Mouse (Mus musculus): ENCODE data around the gene Rnf145. TPM values are rescaled to one million over a fixed set of nuclear protein-coding genes. Genes with fewer than 3 reads are reported as not detected.

Rnf145 gene
- polyA plus RNA-seq, 1 experiment: 43.3 TPM

- H3K27ac ChIP-seq (ENCODE audit: insufficient read depth, low read depth, low read length): no peak overlapping the region
- no peak overlapping the region for H3K4me3 ChIP-seq (ENCODE audit: insufficient read depth, low read length)
- no peak for TF ChIP-seq POLR2A (IDR thresholded peaks at IDR 0.05; ENCODE audit: borderline replicate concordance, low read depth, low read length)
- TF ChIP-seq CTCF (IDR thresholded peaks at IDR 0.05; ENCODE audit: low read depth, low read length): no peak
- H3K4me1 ChIP-seq (ENCODE audit: control insufficient read depth, insufficient read depth, low read length): peaks cover 3% of the 10 kb centered on the region
These were observed 54.6 kb downstream of the Rnf145 start for GRCm38 (mm10) chr11:44573396-44573795.

DNA sequence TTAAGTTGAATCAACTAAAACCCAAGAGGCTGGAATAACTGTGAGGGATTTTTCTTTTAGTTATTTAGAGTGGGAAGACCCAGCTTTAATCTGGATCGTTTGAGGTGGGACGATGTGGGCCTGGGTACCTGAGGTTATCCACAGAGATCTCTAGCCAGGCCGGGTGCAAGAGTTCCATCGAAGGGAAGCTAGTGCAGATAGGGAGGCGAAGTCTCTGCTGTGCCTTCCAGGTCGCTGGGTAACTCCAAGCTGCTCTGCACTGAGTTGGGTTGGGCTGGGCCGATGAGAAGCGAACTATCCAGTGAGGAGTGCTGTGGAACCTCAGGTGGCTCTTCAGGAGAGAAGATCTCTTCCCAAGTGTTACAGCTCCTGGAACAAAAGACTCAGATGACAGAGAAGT is 55.6 kb downstream of the Rnf145 start:
- no peak for TF ChIP-seq POLR2A (IDR thresholded peaks at IDR 0.05; ENCODE audit: borderline replicate concordance, low read depth, low read length)
- TF ChIP-seq CTCF (IDR thresholded peaks at IDR 0.05; ENCODE audit: low read depth, low read length): no peak
- H3K27ac ChIP-seq (ENCODE audit: insufficient read depth, low read depth, low read length): no peak overlapping the region
- no peak overlapping the region for H3K4me3 ChIP-seq (ENCODE audit: insufficient read depth, low read length)
- H3K4me1 ChIP-seq (ENCODE audit: control insufficient read depth, insufficient read depth, low read length): peaks cover 3% of the 10 kb centered on the region

- Histone ChIP-seq H3K4me3 (ENCODE audit: insufficient read depth, low read length) (no peak overlapping the region), H3K27ac (ENCODE audit: insufficient read depth, low read depth, low read length) (no peak overlapping the region), H3K4me1 (ENCODE audit: control insufficient read depth, insufficient read depth, low read length) (peaks cover 3% of the 10 kb centered on the region)
- TF ChIP-seq POLR2A (IDR thresholded peaks at IDR 0.05; ENCODE audit: borderline replicate concordance, low read depth, low read length): no peak
These were observed 56.1 kb downstream of the Rnf145 start for GRCm38 (mm10) chr11:44574820-44575219.

GRCm38 (mm10) chr11:44577911-44578310 is 59.1 kb downstream of the Rnf145 start:
- Histone ChIP-seq H3K27ac (ENCODE audit: insufficient read depth, low read depth, low read length) (no peak overlapping the region), H3K4me1 (ENCODE audit: control insufficient read depth, insufficient read depth, low read length) (peaks cover 8% of the 10 kb centered on the region), H3K4me3 (ENCODE audit: insufficient read depth, low read length) (no peak overlapping the region)
- TF ChIP-seq POLR2A (IDR thresholded peaks at IDR 0.05; ENCODE audit: borderline replicate concordance, low read depth, low read length): no peak
- TF ChIP-seq CTCF (IDR thresholded peaks at IDR 0.05; ENCODE audit: low read depth, low read length): no peak

- Histone ChIP-seq H3K27ac (ENCODE audit: insufficient read depth, low read depth, low read length) (no peak overlapping the region), H3K4me3 (ENCODE audit: insufficient read depth, low read length) (peak overlapping the region; percentile 31), H3K4me1 (ENCODE audit: control insufficient read depth, insufficient read depth, low read length) (peaks cover 8% of the 10 kb centered on the region)
- TF ChIP-seq POLR2A (IDR thresholded peaks at IDR 0.05; ENCODE audit: borderline replicate concordance, low read depth, low read length) (no peak), CTCF (IDR thresholded peaks at IDR 0.05; ENCODE audit: low read depth, low read length) (peak; percentile 90)
These were observed 62.5 kb downstream of the Rnf145 start for GRCm38 (mm10) chr11:44581277-44581683.

GRCm38 (mm10) chr11:44586047-44586696 is 67.4 kb downstream of the Rnf145 start:
- no peak overlapping the region for H3K4me3 ChIP-seq (ENCODE audit: insufficient read depth, low read length)
- H3K27ac ChIP-seq (ENCODE audit: insufficient read depth, low read depth, low read length): no peak overlapping the region
- no peaks in the 10 kb centered on the region for H3K4me1 ChIP-seq (ENCODE audit: control insufficient read depth, insufficient read depth, low read length)
- no peak for TF ChIP-seq CTCF (IDR thresholded peaks at IDR 0.05; ENCODE audit: low read depth, low read length)
- TF ChIP-seq POLR2A (IDR thresholded peaks at IDR 0.05; ENCODE audit: borderline replicate concordance, low read depth, low read length): no peak

DNA sequence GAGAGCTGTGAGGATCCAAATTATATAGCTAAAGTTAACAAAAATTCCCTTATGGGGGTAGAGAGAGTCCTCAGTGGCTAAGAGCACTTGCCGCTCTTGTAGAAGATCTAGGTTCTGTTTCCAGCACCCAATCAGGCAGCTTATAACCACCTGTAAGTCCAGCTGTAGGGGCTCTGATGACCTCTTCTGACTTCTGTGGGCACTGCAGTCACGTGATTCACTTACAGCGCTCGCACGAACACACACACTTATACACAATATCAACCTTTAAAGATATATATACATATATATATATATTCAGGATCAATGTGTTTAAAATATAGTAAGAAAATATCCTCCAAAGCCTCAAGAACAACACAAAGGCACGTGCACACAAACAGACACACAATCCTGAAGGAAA is 74.3 kb downstream of the Rnf145 start:
- H3K4me3 ChIP-seq (ENCODE audit: insufficient read depth, low read length): no peak overlapping the region
- no peak for TF ChIP-seq POLR2A (IDR thresholded peaks at IDR 0.05; ENCODE audit: borderline replicate concordance, low read depth, low read length)
- no peak for TF ChIP-seq CTCF (IDR thresholded peaks at IDR 0.05; ENCODE audit: low read depth, low read length)

GRCm38 (mm10) chr11:44594768-44595167 is 76.0 kb downstream of the Rnf145 start:
- TF ChIP-seq CTCF (IDR thresholded peaks at IDR 0.05; ENCODE audit: low read depth, low read length) (no peak), POLR2A (IDR thresholded peaks at IDR 0.05; ENCODE audit: borderline replicate concordance, low read depth, low read length) (no peak)
- Histone ChIP-seq H3K27ac (ENCODE audit: insufficient read depth, low read depth, low read length) (no peak overlapping the region), H3K4me3 (ENCODE audit: insufficient read depth, low read length) (no peak overlapping the region), H3K4me1 (ENCODE audit: control insufficient read depth, insufficient read depth, low read length) (no peaks in the 10 kb centered on the region)

More for the DNA sequence above, 74.3 kb downstream of the Rnf145 start:
- H3K27ac ChIP-seq (ENCODE audit: insufficient read depth, low read depth, low read length): no peak overlapping the region
- no peaks in the 10 kb centered on the region for H3K4me1 ChIP-seq (ENCODE audit: control insufficient read depth, insufficient read depth, low read length)

DNA sequence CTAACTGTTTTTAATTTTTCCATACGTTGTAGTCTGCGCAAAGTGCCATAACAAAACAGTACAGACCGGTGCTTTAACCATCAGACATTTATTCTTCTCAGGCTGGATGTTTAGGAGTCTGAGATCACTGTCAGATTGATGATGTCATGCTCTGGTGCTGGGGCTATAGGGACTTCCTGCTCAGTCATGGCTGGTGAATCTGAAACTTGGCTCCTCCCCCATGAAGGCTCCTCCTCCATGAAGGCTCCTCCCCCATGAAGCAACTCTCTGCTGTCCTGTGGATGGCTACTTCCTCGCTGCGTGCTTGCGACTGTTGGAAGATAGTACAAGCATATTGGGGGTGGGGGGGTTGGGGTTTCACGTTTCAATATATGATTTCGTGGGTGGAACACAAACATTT is 88.1 kb downstream of the Rnf145 start:
- no peaks in the 10 kb centered on the region for H3K4me1 ChIP-seq (ENCODE audit: control insufficient read depth, insufficient read depth, low read length)
- H3K27ac ChIP-seq (ENCODE audit: insufficient read depth, low read depth, low read length): no peak overlapping the region

DNA sequence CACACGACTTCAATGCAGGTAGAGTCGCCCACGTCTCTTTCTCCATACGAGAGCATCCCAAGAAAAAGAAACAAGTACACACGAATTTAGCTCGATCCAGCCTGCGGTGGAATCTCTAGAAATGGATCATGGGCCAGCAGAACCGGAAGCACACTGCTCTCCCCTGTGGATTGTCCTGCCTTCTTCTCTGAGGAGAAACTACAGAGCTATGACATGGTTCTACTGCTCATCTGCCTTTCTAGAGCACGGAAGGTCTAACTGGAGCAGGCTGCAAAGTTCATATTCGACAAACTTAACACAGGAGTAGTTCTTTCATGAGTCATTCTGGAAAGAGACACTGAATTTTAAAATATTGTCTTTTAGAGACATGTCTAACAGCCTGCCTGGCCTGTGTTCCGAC is 89.9 kb downstream of the Rnf145 start:
- Histone ChIP-seq H3K4me1 (ENCODE audit: control insufficient read depth, insufficient read depth, low read length) (no peaks in the 10 kb centered on the region), H3K4me3 (ENCODE audit: insufficient read depth, low read length) (no peak overlapping the region), H3K27ac (ENCODE audit: insufficient read depth, low read depth, low read length) (no peak overlapping the region)
- no peak for TF ChIP-seq POLR2A (IDR thresholded peaks at IDR 0.05; ENCODE audit: borderline replicate concordance, low read depth, low read length)
- no peak for TF ChIP-seq CTCF (IDR thresholded peaks at IDR 0.05; ENCODE audit: low read depth, low read length)

More for the DNA sequence above, 88.1 kb downstream of the Rnf145 start:
- H3K4me3 ChIP-seq (ENCODE audit: insufficient read depth, low read length): no peak overlapping the region
- no peak for TF ChIP-seq CTCF (IDR thresholded peaks at IDR 0.05; ENCODE audit: low read depth, low read length)
- TF ChIP-seq POLR2A (IDR thresholded peaks at IDR 0.05; ENCODE audit: borderline replicate concordance, low read depth, low read length): no peak
